Mouse (Mus musculus): ENCODE results near the gene Plpp7. TPM values are rescaled to one million over a fixed set of nuclear protein-coding genes. Genes with fewer than 3 reads are reported as not detected.

The Plpp7 gene
- polyA plus RNA-seq, 1 experiment, result 2.7 TPM

DNA sequence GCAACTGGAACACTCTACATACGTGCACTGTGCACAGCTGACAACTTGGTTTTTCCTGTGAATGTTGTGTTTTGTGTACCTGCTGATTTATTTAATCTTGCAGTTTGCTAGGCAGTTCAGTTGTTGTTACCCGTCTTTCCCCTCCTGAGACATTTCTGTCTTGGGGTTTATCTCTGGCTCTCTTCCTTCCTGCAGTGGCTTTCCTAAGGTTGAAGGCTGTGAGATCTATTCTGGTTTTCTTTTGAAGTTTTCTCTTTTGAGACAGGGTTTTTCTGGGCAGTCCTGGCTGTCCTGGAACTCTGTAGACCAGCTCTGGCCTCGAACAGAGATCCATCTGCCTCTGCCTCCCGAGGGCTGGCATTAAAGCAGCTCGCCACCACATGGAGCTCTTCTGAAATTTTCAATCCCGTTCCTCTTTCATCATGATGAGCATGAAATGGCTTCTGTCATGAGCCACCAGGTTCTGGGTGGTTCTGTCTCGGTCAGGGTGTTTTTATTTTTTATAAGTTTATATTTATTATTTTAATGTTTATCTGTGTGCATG lies 59.7 kb downstream of the Plpp7 start:
- TF ChIP-seq CTCF (IDR thresholded peaks at IDR 0.05; ENCODE audit: low read depth, low read length) (no peak), POLR2A (IDR thresholded peaks at IDR 0.05; ENCODE audit: borderline replicate concordance, low read depth, low read length) (no peak)
- H3K27ac ChIP-seq (ENCODE audit: insufficient read depth, low read depth, low read length), result peak overlapping the region; percentile 14
- H3K4me3 ChIP-seq (ENCODE audit: insufficient read depth, low read length), result no peak overlapping the region
- H3K4me1 ChIP-seq (ENCODE audit: control insufficient read depth, insufficient read depth, low read length), result peaks cover 34% of the 10 kb centered on the region

DNA sequence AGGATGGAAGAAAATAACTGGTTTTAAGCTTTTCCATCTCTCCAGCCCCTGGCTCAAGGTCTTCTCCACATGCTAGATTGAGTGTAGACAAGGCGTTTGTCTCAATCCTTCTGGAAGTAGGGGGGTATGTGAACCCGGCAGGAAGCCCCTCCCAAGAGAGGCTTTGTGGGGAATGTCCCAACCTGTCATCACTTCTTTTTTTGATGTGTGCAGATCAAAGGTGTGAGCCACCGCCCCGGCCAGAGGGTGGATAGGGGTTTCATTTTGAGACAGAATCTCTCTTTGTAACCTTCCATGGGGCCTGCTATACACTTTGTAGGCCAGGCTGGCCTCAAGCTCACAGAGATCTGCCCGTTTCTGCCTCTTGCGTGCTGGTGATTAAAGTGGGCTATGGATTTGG lies 60.3 kb downstream of the Plpp7 start:
- no peak overlapping the region for H3K27ac ChIP-seq (ENCODE audit: insufficient read depth, low read depth, low read length)
- TF ChIP-seq POLR2A (IDR thresholded peaks at IDR 0.05; ENCODE audit: borderline replicate concordance, low read depth, low read length) (no peak), CTCF (IDR thresholded peaks at IDR 0.05; ENCODE audit: low read depth, low read length) (no peak)
- no peak overlapping the region for H3K4me3 ChIP-seq (ENCODE audit: insufficient read depth, low read length)
- peaks cover 32% of the 10 kb centered on the region for H3K4me1 ChIP-seq (ENCODE audit: control insufficient read depth, insufficient read depth, low read length)

DNA sequence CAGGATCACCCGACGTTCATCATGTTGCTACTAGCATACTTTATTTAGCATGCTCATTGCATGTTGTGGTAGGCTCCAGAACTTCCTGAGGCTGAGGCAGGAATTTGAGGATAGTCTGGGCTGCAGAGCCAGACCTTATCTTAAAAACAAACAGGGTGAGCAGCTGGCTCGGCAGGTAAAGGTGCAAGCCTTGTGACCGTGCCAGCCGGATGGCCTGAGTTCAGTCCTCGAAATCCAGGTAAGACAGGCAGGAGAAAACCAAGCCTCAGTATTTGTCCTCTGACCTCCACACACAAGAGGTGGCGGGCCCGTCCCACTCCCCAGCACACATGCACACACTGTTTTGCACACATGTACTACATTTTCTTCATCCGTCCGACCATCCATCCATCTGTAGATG lies 61.3 kb downstream of the Plpp7 start:
- TF ChIP-seq CTCF (IDR thresholded peaks at IDR 0.05; ENCODE audit: low read depth, low read length), result no peak
- Histone ChIP-seq H3K4me3 (ENCODE audit: insufficient read depth, low read length) (no peak overlapping the region), H3K27ac (ENCODE audit: insufficient read depth, low read depth, low read length) (no peak overlapping the region), H3K4me1 (ENCODE audit: control insufficient read depth, insufficient read depth, low read length) (peaks cover 37% of the 10 kb centered on the region)

DNA sequence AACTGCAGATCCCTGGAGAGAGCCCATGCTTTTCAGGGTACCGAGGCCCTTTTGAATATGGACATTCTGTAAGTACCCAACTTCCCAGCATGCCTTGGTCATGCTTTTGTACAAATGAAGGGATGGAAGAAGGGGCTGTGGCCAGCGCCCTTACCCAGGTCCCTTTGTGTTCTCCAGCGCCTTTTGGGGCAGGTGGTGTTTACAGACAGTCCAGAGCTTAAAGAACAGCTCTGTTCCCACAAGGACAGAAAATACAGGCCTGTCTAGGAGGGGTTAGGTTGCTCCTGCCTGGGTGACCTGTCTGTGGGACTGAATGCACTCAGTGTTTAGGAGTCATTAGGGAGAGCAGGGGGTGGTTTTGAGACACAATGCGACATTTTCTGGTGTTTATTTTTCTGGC lies 62.0 kb downstream of the Plpp7 start:
- Histone ChIP-seq H3K4me1 (ENCODE audit: control insufficient read depth, insufficient read depth, low read length) (peaks cover 42% of the 10 kb centered on the region), H3K4me3 (ENCODE audit: insufficient read depth, low read length) (no peak overlapping the region), H3K27ac (ENCODE audit: insufficient read depth, low read depth, low read length) (no peak overlapping the region)
- no peak for TF ChIP-seq CTCF (IDR thresholded peaks at IDR 0.05; ENCODE audit: low read depth, low read length)
- no peak for TF ChIP-seq POLR2A (IDR thresholded peaks at IDR 0.05; ENCODE audit: borderline replicate concordance, low read depth, low read length)

DNA sequence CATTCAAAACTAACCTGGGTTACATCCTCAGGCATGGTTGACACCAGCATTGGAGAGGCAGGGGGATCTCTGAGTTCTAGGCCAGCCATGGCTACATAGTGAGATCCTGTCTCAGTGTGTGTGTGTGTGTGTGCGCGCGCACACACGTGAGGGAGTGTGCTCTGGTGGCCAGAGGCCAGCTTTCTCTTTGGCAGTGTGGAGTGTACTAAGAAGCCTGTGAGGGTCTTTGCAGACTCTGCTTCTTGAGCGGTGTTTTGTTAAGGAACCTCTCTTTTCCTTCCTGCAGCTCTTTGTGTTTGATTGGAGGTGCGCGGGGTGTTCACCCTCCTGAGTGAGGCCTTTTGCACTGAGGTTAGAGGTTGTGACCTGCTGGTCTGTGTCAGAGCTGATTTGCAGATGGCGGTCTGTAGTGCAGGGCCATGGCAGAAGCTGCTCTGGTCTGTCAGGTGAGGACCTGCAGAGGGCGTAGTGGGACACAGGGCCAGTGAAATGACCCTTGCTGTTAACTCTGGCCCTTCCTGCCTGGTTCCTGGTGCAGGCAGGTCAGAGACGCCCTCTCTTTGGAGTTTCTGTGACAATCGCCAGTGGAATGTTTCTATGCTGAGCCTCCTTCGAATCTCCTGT lies 63.4 kb downstream of the Plpp7 start:
- no peak overlapping the region for H3K4me3 ChIP-seq (ENCODE audit: insufficient read depth, low read length)
- no peak for TF ChIP-seq POLR2A (IDR thresholded peaks at IDR 0.05; ENCODE audit: borderline replicate concordance, low read depth, low read length)
- no peak for TF ChIP-seq CTCF (IDR thresholded peaks at IDR 0.05; ENCODE audit: low read depth, low read length)
- H3K4me1 ChIP-seq (ENCODE audit: control insufficient read depth, insufficient read depth, low read length), result peaks cover 31% of the 10 kb centered on the region
- H3K27ac ChIP-seq (ENCODE audit: insufficient read depth, low read depth, low read length), result no peak overlapping the region

Other genes with a start within 250 kb of the Plpp7 start
- gene Fibcd1, start 249.5 kb upstream of the Plpp7 start, polyA plus RNA-seq (2012; ENCODE audit: insufficient read depth, insufficient read length, missing spikeins), result not detected in 2 replicates
- not detected in 2 replicates for gene Lamc3, start 208.2 kb upstream of the Plpp7 start, polyA plus RNA-seq (2012; ENCODE audit: insufficient read depth, insufficient read length, missing spikeins)
- not detected in 2 replicates for gene Aif1l, start 145.4 kb upstream of the Plpp7 start, polyA plus RNA-seq (2012; ENCODE audit: insufficient read depth, insufficient read length, missing spikeins)
- gene Nup214, start 121.1 kb upstream of the Plpp7 start, polyA plus RNA-seq (2012; ENCODE audit: insufficient read depth, insufficient read length, missing spikeins), result 47.3 and 63.3 TPM in 2 replicates
- gene Fam78a, start 10.7 kb upstream of the Plpp7 start, polyA plus RNA-seq (2012; ENCODE audit: insufficient read depth, insufficient read length, missing spikeins), result 13.1 and 16.5 TPM in 2 replicates
- 28.6 and 34.9 TPM in 2 replicates for gene Prrc2b, start 55.6 kb downstream of the Plpp7 start, polyA plus RNA-seq (2012; ENCODE audit: insufficient read depth, insufficient read length, missing spikeins)
- 21.1 and 23.3 TPM in 2 replicates for gene Pomt1, start 141.1 kb downstream of the Plpp7 start, polyA plus RNA-seq (2012; ENCODE audit: insufficient read depth, insufficient read length, missing spikeins)
- 28.7 and 32.9 TPM in 2 replicates for gene Uck1, start 164.6 kb downstream of the Plpp7 start, polyA plus RNA-seq (2012; ENCODE audit: insufficient read depth, insufficient read length, missing spikeins)
- gene Golga2, start 191.9 kb downstream of the Plpp7 start, polyA plus RNA-seq (2012; ENCODE audit: insufficient read depth, insufficient read length, missing spikeins), result 44.9 and 47.3 TPM in 2 replicates
- 168 and 170 TPM in 2 replicates for gene Swi5, start 192.5 kb downstream of the Plpp7 start, polyA plus RNA-seq (2012; ENCODE audit: insufficient read depth, insufficient read length, missing spikeins)

All from bone marrow macrophage, adult 2 months (primary cell).